8 mouse cellular contexts compared by ENCODE assay signal in genomic region chr15:84313566-84313878, GRCm38 (mm10). TPM values are rescaled to one million over a fixed set of nuclear protein-coding genes. Genes with fewer than 3 reads are reported as not detected.
DNase-seq lines count a peak whose midpoint lies in the region; ATAC-seq and TF ChIP-seq lines count a peak whose summit lies in the region.

No protein-coding gene starts in this region.

- peaks cover 6% of the 10 kb centered on the region; the same call in 1 of the 2 replicates for H3K9me3 ChIP-seq in limb, embryonic 12.5 days
- no peaks in the 10 kb centered on the region for H3K9me3 ChIP-seq in neural tube, embryonic 13.5 days

- no peak overlapping the region for H3K4me3 ChIP-seq in gastrocnemius, adult 2 months
- no peak overlapping the region for H3K4me3 ChIP-seq in limb, embryonic 12.5 days (replicated peaks)
- H3K4me3 ChIP-seq in neural tube, embryonic 13.5 days, result no peak overlapping the region

- TF ChIP-seq CTCF in gastrocnemius, adult 2 months (IDR thresholded peaks at IDR 0.05), result no peak

- 0 out of 2 replicates have a peak, but pooled peaks cover 6% of the 10 kb centered on the region for H3K27me3 ChIP-seq in limb, embryonic 12.5 days
- H3K27me3 ChIP-seq in neural tube, embryonic 13.5 days, result no peaks in the 10 kb centered on the region

- 12% methylated on average over 9 of the region's 9 CpGs for WGBS in limb, embryonic 12.5 days
- 22% methylated on average over 9 of the region's 9 CpGs for WGBS in neural tube, embryonic 13.5 days

- no peaks in the 10 kb centered on the region for H3K36me3 ChIP-seq in limb, embryonic 12.5 days
- no peaks in the 10 kb centered on the region for H3K36me3 ChIP-seq in neural tube, embryonic 13.5 days

- H3K9ac ChIP-seq in limb, embryonic 12.5 days (replicated peaks), result no peak overlapping the region
- H3K9ac ChIP-seq in neural tube, embryonic 13.5 days, result peak overlapping the region; percentile 34; the same call in 1 of the 2 replicates

- peak; percentile 33; the same call in 1 of the 2 replicates for ATAC-seq in limb, embryonic 12.5 days (ENCODE audit: insufficient number of reproducible peaks, insufficient read depth, low FRiP score, low TSS enrichment, low read depth)
- no peak for ATAC-seq in neural tube, embryonic 13.5 days (ENCODE audit: low read depth)

- H3K27ac ChIP-seq in gastrocnemius, adult 2 months, result peak overlapping the region; percentile 24; the same call in 1 of the 2 replicates
- H3K27ac ChIP-seq in limb, embryonic 12.5 days, result peak overlapping the region; percentile 80
- peak overlapping the region; percentile 73; the same call in 1 of the 2 replicates for H3K27ac ChIP-seq in neural tube, embryonic 13.5 days (replicated peaks)

- intact Hi-C loops in gastrocnemius, adult 2 months (cut with DNase I), result no loop called here

- DNase-seq in gastrocnemius, adult 2 months, result no peak
- no peak for DNase-seq in gastrocnemius, postnatal 4 days (ENCODE audit: low spot score in 2 of 2)
- DNase-seq in CD8-positive naive resting alpha-beta T cell, adult 2 months (ENCODE audit: low read depth in 2 of 2, low spot score in 2 of 2), result peak; percentile 21 to 40
- DNase-seq in cerebellum, adult 18-20 months, result no peak
- no peak for DNase-seq in layer of hippocampus, adult 9-11 months
- DNase-seq in urinary bladder, adult 18-20 months (ENCODE audit: low spot score in 2 of 2), result no peak

- peaks cover 36% of the 10 kb centered on the region for H3K4me1 ChIP-seq in limb, embryonic 12.5 days (replicated peaks)
- H3K4me1 ChIP-seq in neural tube, embryonic 13.5 days (replicated peaks), result peaks cover 36% of the 10 kb centered on the region

- peak overlapping the region; percentile 24 for H3K4me2 ChIP-seq in limb, embryonic 12.5 days
- H3K4me2 ChIP-seq in neural tube, embryonic 13.5 days, result no peak overlapping the region

RNA-seq across cellular contexts. Expression of gene Parvg, which starts 10.3 kb away (rescaled TPM):
- total RNA-seq in gastrocnemius, adult 2 months (2021), result under 1 TPM; 0.53 to 0.54 TPM
- total RNA-seq in gastrocnemius, postnatal 4 days (2021), result 1 to 10 TPM; 2.8 to 3.8 TPM
- polyA plus RNA-seq in limb, embryonic 12.5 days (2016; fragmentation: Nextera tagmentation; extraction: Ambion mirVana), result 0.84 and 1.2 TPM in 2 replicates
- 0.95 and 0.98 TPM in 2 replicates for polyA plus RNA-seq in neural tube, embryonic 13.5 days (2015; fragmentation: Nextera tagmentation; extraction: Ambion mirVana)

Comparison
In these comparisons a context has a peak if more than half of its experiments do, and no peak if none do; other contexts are left out.
1. DNase-seq: peak in CD8-positive naive resting alpha-beta T cell, adult 2 months (2 of 2); none in gastrocnemius, adult 2 months (single experiment), gastrocnemius, postnatal 4 days (0 of 2), cerebellum, adult 18-20 months (0 of 2), layer of hippocampus, adult 9-11 months (single experiment) and urinary bladder, adult 18-20 months (0 of 2).
2. H3K27ac ChIP-seq: peak in every context shown above with its lines; median percentile 80 in limb, embryonic 12.5 days; 73 in neural tube, embryonic 13.5 days; 24 in gastrocnemius, adult 2 months.